Mouse (Mus musculus): ENCODE measurements around the gene Mtln. TPM values are rescaled to one million over a fixed set of nuclear protein-coding genes. Genes with fewer than 3 reads are reported as not detected.

Mtln gene
- 10 to 100 TPM; 39.6 to 42.4 TPM for total RNA-seq (2021)
- long read RNA-seq, experiment 1, transcript Mtln-201 (2 exons, 800 nt), result major isoform, 21 of 21 reads
- long read RNA-seq, experiment 1, partial matches to known transcripts, result 0 of 21 reads
- long read RNA-seq, experiment 1, other reads (novel, unspliced or antisense), result 0 of 21 reads
- long read RNA-seq, experiment 2, transcript Mtln-201 (2 exons, 800 nt), result major isoform, 30 of 30 reads
- long read RNA-seq, experiment 2, partial matches to known transcripts, result 0 of 30 reads
- long read RNA-seq, experiment 2, other reads (novel, unspliced or antisense), result 0 of 30 reads

GRCm38 (mm10) chr2:127791919-127792603, at the start of gene Mtln:
Mtln (minus strand) TSS chr2:127792488.
- intact Hi-C loops (cut with DNase I), result no loop called here
- peak; percentile 82 to 86 for DNase-seq

- DNase-seq, result no peak
- intact Hi-C loops (cut with DNase I), result no loop called here
These were observed 49.1 kb upstream of the Mtln start for GRCm38 (mm10) chr2:127841402-127841801.

- intact Hi-C loops (cut with DNase I), result no loop called here
- DNase-seq, result no peak
These were observed 47.1 kb upstream of the Mtln start for GRCm38 (mm10) chr2:127839425-127839824.

GRCm38 (mm10) chr2:127838576-127838975, 46.3 kb upstream of the Mtln start, which contains the start of gene Acoxl:
Acoxl (plus strand) TSS chr2:127838876.
- DNase-seq, result no peak
- intact Hi-C loops (cut with DNase I), result no loop called here

- no peak for DNase-seq
- intact Hi-C loops (cut with DNase I), result no loop called here
These were observed 40.5 kb upstream of the Mtln start for GRCm38 (mm10) chr2:127832833-127833190.

GRCm38 (mm10) chr2:127832103-127832832, 40.0 kb upstream of the Mtln start:
- no peak for DNase-seq
- intact Hi-C loops (cut with DNase I), result no loop called here

GRCm38 (mm10) chr2:127831401-127832102, 39.3 kb upstream of the Mtln start, which contains the start of gene Bub1:
Bub1 (minus strand) TSS chr2:127831865.
- intact Hi-C loops (cut with DNase I), result no loop called here
- peak; percentile 94 to 96 for DNase-seq

- no peak for DNase-seq
- intact Hi-C loops (cut with DNase I), result no loop called here
These were observed 2.5 kb downstream of the Mtln start for GRCm38 (mm10) chr2:127789651-127790270.

GRCm38 (mm10) chr2:127789138-127789537, 3.1 kb downstream of the Mtln start:
- no peak for DNase-seq
- intact Hi-C loops (cut with DNase I), result no loop called here

GRCm38 (mm10) chr2:127788440-127789116, 3.7 kb downstream of the Mtln start, which contains the start of gene Nphp1:
Nphp1 (minus strand) TSS chr2:127788897.
- peak; percentile 86 to 91 for DNase-seq
- intact Hi-C loops (cut with DNase I), result no loop called here

- no peak for DNase-seq
- intact Hi-C loops (cut with DNase I), result no loop called here
These were observed 5.1 kb downstream of the Mtln start for GRCm38 (mm10) chr2:127787226-127787625.

GRCm38 (mm10) chr2:127778451-127778850, 13.8 kb downstream of the Mtln start:
- no peak for DNase-seq

GRCm38 (mm10) chr2:127775013-127775412, 17.3 kb downstream of the Mtln start:
- intact Hi-C loops (cut with DNase I), result no loop called here
- no peak for DNase-seq

More at GRCm38 (mm10) chr2:127778451-127778850, 13.8 kb downstream of the Mtln start:
- intact Hi-C loops (cut with DNase I), result no loop called here

- intact Hi-C loops (cut with DNase I), result no loop called here
- no peak for DNase-seq
These were observed 17.7 kb downstream of the Mtln start for GRCm38 (mm10) chr2:127774578-127774941.

- DNase-seq, result no peak
- intact Hi-C loops (cut with DNase I), result no loop called here
These were observed 18.2 kb downstream of the Mtln start for GRCm38 (mm10) chr2:127773938-127774577.

GRCm38 (mm10) chr2:127761587-127761986, 30.7 kb downstream of the Mtln start:
- intact Hi-C loops (cut with DNase I), result no loop called here
- no peak for DNase-seq

- DNase-seq, result no peak
- intact Hi-C loops (cut with DNase I), result no loop called here
These were observed 31.8 kb downstream of the Mtln start for GRCm38 (mm10) chr2:127760429-127761000.

GRCm38 (mm10) chr2:127760014-127760413, 32.3 kb downstream of the Mtln start:
- no peak for DNase-seq
- intact Hi-C loops (cut with DNase I), result no loop called here
